Mouse (Mus musculus) lung, adult 2 months (tissue): Measurements from ENCODE around the gene Tmx1.

ENCODE experiments used
- CTCF ChIP-seq: fragments of 200-500 bp; IDR thresholded peaks from 2 replicates; pipeline ENCODE4 v1.5.1; 2011; ENCODE audit warnings: mild to moderate bottlenecking, low read length, control low read depth; ENCODE audit not compliant: insufficient read depth
- POLR2A ChIP-seq: fragments of 200-500 bp; IDR thresholded peaks from 2 replicates; pipeline ENCODE4 v1.6.1; 2011; ENCODE audit warnings: low read depth, mild to moderate bottlenecking, control low read depth, low read length, borderline replicate concordance; ENCODE audit errors: extremely low read depth

DNA sequence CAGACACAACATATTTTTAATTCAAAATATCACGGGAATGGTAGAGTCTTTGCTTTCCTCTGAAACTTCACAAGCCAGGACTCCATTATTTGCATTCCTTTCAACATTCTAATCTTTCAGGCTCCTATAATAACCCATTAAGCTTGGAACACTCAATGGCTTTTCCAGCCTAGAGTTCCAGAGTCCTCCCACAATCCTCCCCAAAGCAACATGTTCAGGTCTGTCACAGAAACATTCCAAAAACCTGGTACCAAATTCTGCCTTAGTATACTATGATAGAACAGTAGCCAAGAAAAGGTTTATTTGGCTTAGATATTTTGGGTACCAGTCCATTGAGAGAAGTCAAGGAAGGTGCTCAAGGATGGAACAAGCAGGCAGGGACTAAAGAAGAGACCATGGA lies 44.5 kb upstream of the Tmx1 start:
- no peak for TF ChIP-seq POLR2A
- no peak for TF ChIP-seq CTCF
